ENCODE assay signal across 19 mouse cellular contexts in genomic region chr5:118762499-118763185, GRCm38 (mm10).
DNase-seq lines count a peak whose midpoint lies in the region; ATAC-seq and TF ChIP-seq lines count a peak whose summit lies in the region.
"Had no signal": no experiment of that assay in that cellular context is flagged by ENCODE, and none has a peak within 500 bp of the region (broad histone marks: within the 10 kb centered on the region; RNA-seq: fewer than 3 reads in every experiment).

No protein-coding gene starts in this region.

- H3K4me2 ChIP-seq in intestine, embryonic 16.5 days (ENCODE audit: low read depth, low read length): no peak overlapping the region
- H3K4me2 ChIP-seq: forebrain, embryonic 15.5 days; heart, embryonic 13.5 days; limb, embryonic 12.5 days; stomach, embryonic 15.5 days had no signal

- WGBS in intestine, embryonic 16.5 days: 81% methylated on average over 18 of the region's 18 CpGs

- TF ChIP-seq CTCF in testis, adult 2 months (IDR thresholded peaks at IDR 0.05; ENCODE audit: control insufficient read depth, insufficient read depth, insufficient replicate concordance, low read depth, low read length): 0 out of 2 replicates have a peak, but pooled peaks have one; percentile 1

- no peak overlapping the region for H3K4me3 ChIP-seq in testis, adult 2 months (ENCODE audit: control insufficient read depth, low read depth, low read length)
- no peak overlapping the region for H3K4me3 ChIP-seq in intestine, embryonic 16.5 days (ENCODE audit: low read length)
- H3K4me3 ChIP-seq: forebrain, embryonic 10.5 days; forebrain, embryonic 15.5 days; heart, adult 2 months; heart, embryonic 13.5 days; limb, embryonic 12.5 days; stomach, embryonic 15.5 days had no signal

- DNase-seq in left cerebral cortex, adult 18-20 months (ENCODE audit: low spot score in 2 of 2): peak; percentile 40 to 59
- DNase-seq in left cerebral cortex, postnatal 4 days: no peak
- DNase-seq in testis, postnatal 10 days (ENCODE audit: low spot score): no peak
- no peak for DNase-seq in lung, postnatal 10 days
- no peak for DNase-seq in lung, postnatal 14 days
- DNase-seq: cerebellum, adult 2 months; heart, adult 2 months; kidney, adult 11 months; kidney, postnatal 14 days; liver, postnatal 0 days had no signal

- intact Hi-C loops in left cerebral cortex, postnatal 4 days (cut with DNase I): no loop called here

- no peaks in the 10 kb centered on the region for H3K4me1 ChIP-seq in testis, adult 2 months (ENCODE audit: control insufficient read depth, insufficient read depth, low read length)
- H3K4me1 ChIP-seq in intestine, embryonic 16.5 days (ENCODE audit: control insufficient read depth, insufficient read depth, low read length): peaks cover 3% of the 10 kb centered on the region; the same call in 1 of the 2 replicates
- H3K4me1 ChIP-seq: forebrain, embryonic 15.5 days; stomach, embryonic 15.5 days had no signal

- H3K36me3 ChIP-seq in testis, adult 2 months (ENCODE audit: control insufficient read depth, insufficient read depth, low read length): peaks cover 9% of the 10 kb centered on the region
- peaks cover 14% of the 10 kb centered on the region for H3K36me3 ChIP-seq in intestine, embryonic 16.5 days (ENCODE audit: control insufficient read depth, insufficient read depth, low read length)

- no peak overlapping the region for H3K9ac ChIP-seq in intestine, embryonic 16.5 days (ENCODE audit: low read depth, low read length)
- H3K9ac ChIP-seq: forebrain, embryonic 15.5 days; heart, embryonic 13.5 days; limb, embryonic 12.5 days; liver, postnatal 0 days; stomach, embryonic 15.5 days had no signal

- no peaks in the 10 kb centered on the region for H3K9me3 ChIP-seq in intestine, embryonic 16.5 days (ENCODE audit: control insufficient read depth, low read length)
- H3K9me3 ChIP-seq: forebrain, embryonic 10.5 days; forebrain, embryonic 15.5 days; heart, embryonic 13.5 days; limb, embryonic 12.5 days; stomach, embryonic 15.5 days had no signal

- no peaks in the 10 kb centered on the region for H3K27me3 ChIP-seq in testis, adult 2 months (ENCODE audit: control insufficient read depth, insufficient read depth, low read length)
- no peaks in the 10 kb centered on the region for H3K27me3 ChIP-seq in intestine, embryonic 16.5 days (replicated peaks; ENCODE audit: control insufficient read depth, insufficient read depth, low read length)
- H3K27me3 ChIP-seq: forebrain, embryonic 15.5 days; heart, embryonic 13.5 days; limb, embryonic 12.5 days; stomach, embryonic 15.5 days had no signal

- no peak for TF ChIP-seq POLR2A in testis, adult 2 months (IDR thresholded peaks at IDR 0.05; ENCODE audit: control insufficient read depth, low read depth, low read length)

- peak; percentile 64 for ATAC-seq in intestine, embryonic 16.5 days
- ATAC-seq: forebrain, embryonic 15.5 days; hindbrain, embryonic 16.5 days; liver, postnatal 0 days had no signal

- no peak overlapping the region for H3K27ac ChIP-seq in testis, adult 2 months (ENCODE audit: control insufficient read depth, insufficient read depth, low read depth, low read length)
- H3K27ac ChIP-seq in intestine, embryonic 16.5 days (ENCODE audit: low read length): no peak overlapping the region
- H3K27ac ChIP-seq: forebrain, embryonic 10.5 days; forebrain, embryonic 15.5 days; heart, adult 2 months; heart, embryonic 13.5 days; limb, embryonic 12.5 days; macrophage; stomach, embryonic 15.5 days had no signal

Comparison
In these comparisons a context has a peak if more than half of its experiments do, and no peak if none do; other contexts are left out.
1. DNase-seq: peak in left cerebral cortex, adult 18-20 months (2 of 2); none in left cerebral cortex, postnatal 4 days (single experiment), testis, postnatal 10 days (single experiment), lung, postnatal 10 days (single experiment) and lung, postnatal 14 days (single experiment).